Mouse (Mus musculus): Measurements from ENCODE around the gene Methig1.

DNA sequence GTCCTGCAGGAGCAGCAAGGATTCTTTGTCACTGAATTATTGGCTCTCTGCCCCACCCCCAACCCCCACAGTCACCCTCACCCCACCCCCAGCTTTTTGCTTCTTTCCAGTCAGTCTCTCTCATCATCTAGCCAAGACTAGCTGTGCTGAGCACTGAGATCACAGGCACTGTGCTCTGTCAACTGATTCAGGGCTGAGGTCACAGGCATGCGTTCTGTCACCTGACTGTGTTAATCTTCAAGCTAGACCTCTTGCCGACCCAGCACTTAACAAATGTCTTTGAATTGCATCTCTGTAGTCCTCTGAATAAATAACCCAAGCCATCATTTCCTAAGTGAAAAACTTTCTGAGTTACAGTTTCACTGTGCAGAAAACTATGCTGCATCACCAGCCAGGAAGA is 3.5 kb upstream of the Methig1 start:
- TF ChIP-seq CTCF (IDR thresholded peaks at IDR 0.05; ENCODE audit: extremely low read depth, insufficient read depth, insufficient read length, insufficient replicate concordance) (no peak), POLR2A (IDR thresholded peaks at IDR 0.05; ENCODE audit: low read depth, low read length) (no peak)

Measured in spleen, adult 2 months (tissue).